Mouse (Mus musculus) kidney, adult 2 months (tissue): ENCODE results near the gene Sfswap. TPM values are rescaled to one million over a fixed set of nuclear protein-coding genes. Genes with fewer than 3 reads are reported as not detected.

Source experiments
- DNase-seq: peaks from one replicate; pipeline ENCODE4 v3.0.0; 2021
- H3K27ac ChIP-seq: fragments of 200-500 bp; 2 replicates; pipeline ENCODE4 v1.5.1; 2012; ENCODE audit warnings: low read depth, low read length, control low read depth, inconsistent platforms; ENCODE audit not compliant: insufficient read depth
- H3K27me3 ChIP-seq: fragments of 200-500 bp; replicated peaks from 2 replicates; pipeline ENCODE4 v1.6.1; 2012; ENCODE audit warnings: mild to moderate bottlenecking, moderate library complexity, low read length, inconsistent platforms; ENCODE audit not compliant: control insufficient read depth, insufficient read depth
- H3K36me3 ChIP-seq: fragments of 200-500 bp; 2 replicates; pipeline ENCODE4 v1.6.1; 2012; ENCODE audit warnings: mild to moderate bottlenecking, moderate library complexity, low read length, inconsistent platforms; ENCODE audit not compliant: control insufficient read depth, insufficient read depth
- H3K4me1 ChIP-seq: fragments of 200-500 bp; 2 replicates; pipeline ENCODE4 v1.6.1; 2011; ENCODE audit warnings: low read length; ENCODE audit not compliant: control insufficient read depth, insufficient read depth
- H3K4me3 ChIP-seq: fragments of 200-500 bp; 2 replicates; pipeline ENCODE4 v1.5.1; 2011; ENCODE audit warnings: mild to moderate bottlenecking, low read depth, low read length, control low read depth; ENCODE audit not compliant: insufficient read depth
- CTCF ChIP-seq: fragments of 200-500 bp; conservative IDR thresholded peaks from 2 replicates; pipeline ENCODE4 v1.5.1; 2011; ENCODE audit warnings: low read depth, mild to moderate bottlenecking, control low read depth, low read length, moderate library complexity, mixed read lengths; ENCODE audit not compliant: insufficient read depth, insufficient read length
- POLR2A ChIP-seq: fragments of 200-500 bp; IDR thresholded peaks from one replicate; pipeline ENCODE4 v1.6.1; 2011; ENCODE audit warnings: low read depth, low read length, control low read depth
- WGBS: fragments of 180-500 bp; shearing (Covaris S2); methylation state at CpG from one replicate; pipeline ENCODE4 v1.1.7; 2018; 5-methylcytosine and 5-hydroxymethylcytosine counted together
- polyA plus RNA-seq: library from polyadenylated mRNA; depleted of rRNA; stranded (reverse); fragments of >200 nt; gene quantifications from 2 replicates; pipeline ENCODE4 v1.2.3, GENCODE M21; 2012

Sfswap gene
- polyA plus RNA-seq, 1 experiment, result 43.8 TPM

- H3K36me3 ChIP-seq, result peaks cover 1% of the 10 kb centered on the region; the same call in 1 of the 2 replicates
- no peaks in the 10 kb centered on the region for H3K27me3 ChIP-seq
- no peak for DNase-seq
- no peak overlapping the region for H3K27ac ChIP-seq
- TF ChIP-seq CTCF (no peak), POLR2A (no peak)
- no peak overlapping the region for H3K4me3 ChIP-seq
- 75% methylated on average over 11 of the region's 11 CpGs for WGBS
- no peaks in the 10 kb centered on the region for H3K4me1 ChIP-seq
These were observed 58.3 kb downstream of the Sfswap start for GRCm38 (mm10) chr5:129559283-129559682.

DNA sequence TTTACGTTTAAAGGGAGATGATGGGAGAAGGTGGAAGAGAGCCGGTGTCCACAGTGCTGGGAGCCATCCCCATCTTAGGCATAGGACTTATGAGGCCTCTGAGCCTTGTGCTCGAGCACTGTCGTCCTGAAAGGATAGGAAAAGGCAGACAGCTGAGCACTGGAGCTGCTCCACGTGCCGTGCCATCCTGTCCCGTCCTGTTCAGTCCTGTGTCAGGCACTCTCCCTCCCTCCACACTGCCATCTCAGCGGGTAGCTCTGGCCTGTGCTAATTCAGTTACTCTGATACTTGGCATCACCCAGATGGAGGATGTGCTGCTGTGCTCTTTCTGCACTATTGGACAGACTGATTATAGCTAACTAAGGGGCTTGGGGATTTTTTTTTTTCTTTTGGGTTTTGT is 61.3 kb downstream of the Sfswap start:
- H3K27ac ChIP-seq, result no peak overlapping the region
- TF ChIP-seq POLR2A (no peak), CTCF (no peak)
- WGBS, result 91% methylated on average over 8 of the region's 8 CpGs
- no peaks in the 10 kb centered on the region for H3K4me1 ChIP-seq
- H3K27me3 ChIP-seq, result no peaks in the 10 kb centered on the region
- no peak for DNase-seq
- H3K4me3 ChIP-seq, result no peak overlapping the region
- no peaks in the 10 kb centered on the region; the same call in 1 of the 2 replicates for H3K36me3 ChIP-seq

DNA sequence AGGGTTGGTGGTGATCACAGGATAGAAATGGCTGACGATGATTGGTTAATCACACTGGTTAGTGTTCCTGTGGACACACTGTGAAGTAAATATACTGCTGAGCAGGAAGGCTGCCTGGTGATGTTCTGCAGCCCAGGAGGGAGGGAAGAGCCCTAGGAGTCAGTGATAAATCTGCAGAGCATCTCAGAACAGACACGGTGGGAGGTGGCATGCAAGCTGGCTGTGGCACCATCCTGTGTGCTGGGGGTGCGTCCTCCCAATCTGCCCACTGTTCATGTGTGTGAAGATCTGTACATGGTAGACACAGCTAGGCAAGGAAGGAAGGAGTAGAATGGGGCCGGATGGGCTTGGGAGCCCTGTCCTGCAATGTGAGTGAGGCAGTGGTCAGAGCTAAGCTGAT is 67.6 kb downstream of the Sfswap start:
- H3K4me3 ChIP-seq, result no peak overlapping the region
- DNase-seq, result no peak
- H3K36me3 ChIP-seq, result no peaks in the 10 kb centered on the region; the same call in none of the 2 replicates
- 90% methylated on average over 4 of the region's 4 CpGs for WGBS
- no peaks in the 10 kb centered on the region for H3K27me3 ChIP-seq
- TF ChIP-seq CTCF, result no peak
- no peak for TF ChIP-seq POLR2A
- H3K4me1 ChIP-seq, result no peaks in the 10 kb centered on the region
- no peak overlapping the region for H3K27ac ChIP-seq

DNA sequence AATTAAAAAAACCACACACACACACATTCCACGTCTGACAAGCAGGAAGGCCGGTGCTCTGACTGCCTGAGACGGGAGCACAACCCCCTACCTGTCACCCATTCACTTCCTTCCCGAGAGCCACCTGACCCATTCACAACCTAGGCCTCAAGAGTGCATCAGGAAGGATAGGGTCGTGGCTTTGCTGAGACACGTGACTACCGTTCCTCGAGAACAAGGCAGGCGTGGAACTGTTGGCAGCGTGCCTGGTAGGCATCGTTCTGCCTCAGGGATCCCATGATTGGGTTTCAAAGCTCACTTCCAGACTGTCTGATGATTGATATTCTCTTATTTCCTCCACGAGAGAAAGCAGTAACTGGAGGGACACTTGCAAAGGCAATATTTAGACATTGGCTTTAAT is 77.2 kb downstream of the Sfswap start:
- no peak overlapping the region for H3K4me3 ChIP-seq
- peak; percentile 89 for DNase-seq
- H3K36me3 ChIP-seq, result no peaks in the 10 kb centered on the region
- H3K4me1 ChIP-seq, result no peaks in the 10 kb centered on the region
- TF ChIP-seq CTCF, result no peak
- no peak for TF ChIP-seq POLR2A
- 12% methylated on average over 12 of the region's 12 CpGs for WGBS
- H3K27me3 ChIP-seq, result no peaks in the 10 kb centered on the region
- no peak overlapping the region for H3K27ac ChIP-seq

DNA sequence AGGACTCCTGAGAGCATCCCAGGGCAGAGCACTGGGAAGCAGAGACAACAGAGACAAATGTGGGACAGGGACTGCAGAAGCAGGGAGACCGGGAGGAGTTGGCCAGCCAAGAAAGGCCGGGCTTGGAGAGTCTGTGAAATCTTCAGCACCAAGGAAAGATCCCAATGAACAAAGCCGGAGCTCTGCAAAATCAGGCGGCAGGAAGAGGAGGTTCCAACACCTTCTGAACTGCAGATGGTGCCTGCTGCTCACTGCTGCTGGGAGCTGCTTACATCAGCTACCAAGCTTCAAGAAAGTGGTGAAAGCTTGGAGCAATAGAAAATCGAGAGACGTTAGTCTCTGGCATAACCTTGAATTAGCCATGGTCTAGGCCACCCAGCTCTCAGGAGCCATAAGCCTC is 79.0 kb downstream of the Sfswap start:
- H3K4me1 ChIP-seq, result no peaks in the 10 kb centered on the region
- no peak for TF ChIP-seq POLR2A
- TF ChIP-seq CTCF, result no peak
- H3K27ac ChIP-seq, result no peak overlapping the region
- no peaks in the 10 kb centered on the region for H3K36me3 ChIP-seq
- 0 out of 2 replicates have a peak, but pooled peaks cover 3% of the 10 kb centered on the region for H3K27me3 ChIP-seq
- H3K4me3 ChIP-seq, result no peak overlapping the region
- DNase-seq, result no peak
- 18% methylated on average over 6 of the region's 6 CpGs for WGBS

DNA sequence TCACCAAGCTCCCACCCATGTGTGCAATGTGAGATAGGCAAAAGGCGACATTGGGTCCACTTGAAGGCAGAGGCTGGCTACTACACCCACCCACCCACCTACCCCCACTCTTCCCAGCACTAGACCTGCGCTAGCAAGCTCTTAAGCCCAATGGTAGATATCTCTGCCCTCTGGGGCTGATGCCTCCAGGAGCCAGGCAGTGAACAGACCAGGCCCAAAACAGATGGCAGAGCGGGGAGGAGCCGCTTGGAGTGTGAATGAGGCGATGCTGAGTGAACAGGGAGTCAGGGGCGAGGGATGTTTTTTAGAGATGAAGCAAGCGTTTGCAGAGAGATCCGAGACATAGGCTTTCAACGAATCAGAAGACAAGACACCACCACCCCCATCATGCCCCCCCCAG is 79.6 kb downstream of the Sfswap start:
- DNase-seq, result no peak
- no peak for TF ChIP-seq CTCF
- no peak for TF ChIP-seq POLR2A
- Histone ChIP-seq H3K27me3 (0 out of 2 replicates have a peak, but pooled peaks cover 3% of the 10 kb centered on the region), H3K36me3 (no peaks in the 10 kb centered on the region), H3K4me3 (no peak overlapping the region), H3K4me1 (no peaks in the 10 kb centered on the region), H3K27ac (no peak overlapping the region)
- 78% methylated on average over 9 of the region's 9 CpGs for WGBS

GRCm38 (mm10) chr5:129581015-129581414 is 80.0 kb downstream of the Sfswap start:
- no peak for DNase-seq
- Histone ChIP-seq H3K27me3 (0 out of 2 replicates have a peak, but pooled peaks cover 3% of the 10 kb centered on the region), H3K4me3 (no peak overlapping the region), H3K4me1 (no peaks in the 10 kb centered on the region), H3K36me3 (no peaks in the 10 kb centered on the region), H3K27ac (no peak overlapping the region)
- no peak for TF ChIP-seq CTCF
- no peak for TF ChIP-seq POLR2A
- 78% methylated on average over 7 of the region's 7 CpGs for WGBS

DNA sequence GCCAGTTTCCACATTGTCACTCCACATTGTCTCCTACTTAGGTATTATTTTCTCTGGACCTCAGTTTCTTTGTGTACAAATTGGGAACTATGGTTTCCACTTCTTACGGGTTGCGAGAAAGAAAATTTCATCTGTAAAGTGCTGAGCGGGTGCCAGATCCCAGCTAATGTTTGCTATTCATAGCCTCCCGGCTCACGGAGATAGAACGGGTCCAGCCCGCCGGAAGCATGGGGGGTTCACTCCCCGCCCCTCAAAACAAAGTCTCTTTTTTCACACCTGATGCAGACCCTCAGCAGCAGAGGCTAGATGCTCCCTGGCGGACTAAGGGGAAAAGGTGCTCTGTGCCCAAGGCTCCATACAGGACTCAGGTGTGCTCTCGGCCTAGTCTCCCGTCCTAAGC is 82.3 kb downstream of the Sfswap start:
- 4% methylated on average over 12 of the region's 12 CpGs for WGBS
- DNase-seq, result no peak
- TF ChIP-seq CTCF (no peak), POLR2A (no peak)
- no peak overlapping the region for H3K27ac ChIP-seq
- 0 out of 2 replicates have a peak, but pooled peaks cover 3% of the 10 kb centered on the region for H3K27me3 ChIP-seq
- no peaks in the 10 kb centered on the region for H3K36me3 ChIP-seq
- peak overlapping the region; percentile 60 for H3K4me3 ChIP-seq
- H3K4me1 ChIP-seq, result no peaks in the 10 kb centered on the region
